Mouse (Mus musculus) c-Kit-positive CD71-negative TER-119-negative erythroid progenitor cells, embryonic 14.5 days (primary cell): ENCODE data around the gene Mcu.
A peak's percentile ranks its signal among the peaks of the same experiment; 100 is the strongest.

Experiments used
- DNase-seq: peaks from one replicate; pipeline ENCODE4 v3.0.0-alpha.2; 2013; ENCODE audit warnings: low read depth

The Mcu gene

GRCm38 (mm10) chr10:59569481-59569869 lies 47.0 kb downstream of the Mcu start:
- no peak for DNase-seq

DNA sequence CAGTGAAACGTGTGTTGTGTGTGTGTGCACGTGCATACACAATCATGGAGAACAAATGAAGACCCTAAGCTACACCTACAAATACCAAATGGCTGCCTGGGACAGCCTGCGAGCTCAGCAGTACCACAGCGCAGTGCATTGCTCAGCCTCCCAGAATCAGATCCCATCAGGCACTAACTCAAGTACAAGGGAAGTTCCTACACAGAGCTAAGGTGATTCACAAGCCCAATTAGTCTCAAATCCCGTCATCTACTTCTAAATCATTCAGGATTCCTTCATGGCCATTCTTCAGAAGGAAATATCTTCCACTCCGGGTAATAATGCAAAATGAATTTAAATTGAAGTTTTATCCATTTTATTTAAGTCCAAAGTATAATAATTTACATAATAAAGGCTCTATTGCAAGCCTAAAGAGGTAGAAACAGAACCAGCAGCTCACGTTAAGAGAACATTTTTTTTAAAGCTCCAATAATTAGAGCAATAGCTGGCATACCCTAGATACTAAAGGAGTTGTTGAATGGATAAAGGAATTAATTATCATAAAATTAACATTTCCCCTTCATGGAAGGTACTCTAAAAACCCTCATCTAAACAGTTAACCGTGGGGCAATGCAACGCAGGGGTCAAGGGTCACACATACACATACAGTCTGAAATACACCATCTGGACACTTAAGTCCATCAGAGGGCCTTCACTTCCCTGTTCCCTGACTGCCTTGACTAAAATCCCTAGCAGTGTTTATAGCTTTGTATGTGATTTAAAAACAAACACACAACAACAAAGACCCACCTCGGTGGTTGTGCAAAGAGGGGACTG lies 47.6 kb downstream of the Mcu start:
- no peak for DNase-seq

DNA sequence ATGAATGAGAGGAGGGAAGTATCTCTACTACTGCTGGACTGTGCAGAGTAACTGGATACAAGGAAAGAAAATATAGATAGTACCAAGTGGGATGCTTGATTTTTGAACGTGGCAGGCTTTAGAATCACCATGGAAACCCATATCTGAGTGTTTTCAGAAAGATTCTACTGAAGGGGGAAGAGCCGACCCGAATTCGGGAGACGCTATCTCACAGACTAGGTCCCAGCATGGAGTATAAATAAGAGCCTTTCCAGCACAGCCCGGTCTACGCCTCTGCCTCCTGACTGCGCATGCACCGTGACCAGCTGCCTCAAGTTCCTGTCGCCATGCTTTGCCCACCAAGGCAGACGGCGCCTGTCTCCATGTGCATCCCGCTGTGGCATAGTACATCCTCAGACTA lies 49.5 kb downstream of the Mcu start:
- DNase-seq, result no peak

GRCm38 (mm10) chr10:59565995-59566410 lies 50.5 kb downstream of the Mcu start:
- no peak for DNase-seq

- DNase-seq, result peak; percentile 39
These were observed 51.9 kb downstream of the Mcu start for GRCm38 (mm10) chr10:59564551-59564950.

GRCm38 (mm10) chr10:59562511-59562910 lies 54.0 kb downstream of the Mcu start:
- no peak for DNase-seq

DNA sequence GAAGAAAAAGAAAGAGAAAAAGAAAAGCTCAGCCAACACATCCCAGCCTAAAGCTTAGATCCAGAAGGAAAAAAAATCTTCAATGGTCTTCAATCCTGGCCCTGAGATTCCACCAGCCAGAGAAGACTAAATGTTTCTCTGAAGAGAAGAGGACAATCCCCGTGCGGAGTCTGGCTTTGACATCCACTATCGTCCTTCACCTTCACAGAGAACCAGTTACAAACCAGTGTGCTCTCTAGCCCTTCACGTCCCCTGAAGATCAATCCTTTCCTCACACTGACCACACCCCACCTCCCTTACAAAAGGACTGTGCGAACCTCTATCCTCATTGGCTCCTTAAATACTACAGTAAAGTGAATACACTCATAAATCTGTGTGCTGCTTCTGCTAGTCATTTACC lies 56.4 kb downstream of the Mcu start:
- no peak for DNase-seq

- no peak for DNase-seq
These were observed 57.9 kb downstream of the Mcu start for GRCm38 (mm10) chr10:59558602-59559001.

- DNase-seq, result no peak
These were observed 58.3 kb downstream of the Mcu start for GRCm38 (mm10) chr10:59558164-59558563.

DNA sequence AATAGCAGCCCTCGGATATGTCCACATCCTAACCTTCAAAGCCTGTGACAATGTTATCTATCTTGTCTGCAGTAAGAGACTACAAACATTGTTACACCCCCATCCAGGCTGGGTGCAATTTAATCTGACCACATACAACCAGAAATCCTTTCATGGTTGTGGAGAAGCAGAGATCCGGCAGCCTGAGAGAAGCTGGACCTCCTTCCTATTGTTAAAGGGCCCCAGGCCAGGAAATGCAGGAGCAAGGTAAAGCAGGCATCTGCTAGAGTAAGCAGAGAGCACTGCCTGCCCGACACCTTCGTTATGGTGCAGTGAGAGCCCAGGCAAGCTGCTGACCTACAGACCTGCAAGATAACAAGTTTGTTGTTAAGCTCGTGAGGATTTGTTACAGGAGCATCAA lies 60.0 kb downstream of the Mcu start:
- DNase-seq, result no peak

- no peak for DNase-seq
These were observed 62.2 kb downstream of the Mcu start for GRCm38 (mm10) chr10:59554243-59554642.

- no peak for DNase-seq
These were observed 64.0 kb downstream of the Mcu start for GRCm38 (mm10) chr10:59552456-59552855.

- DNase-seq, result no peak
These were observed 67.6 kb downstream of the Mcu start for GRCm38 (mm10) chr10:59548768-59549333.

- DNase-seq, result no peak
These were observed 68.3 kb downstream of the Mcu start for GRCm38 (mm10) chr10:59548211-59548610.

- no peak for DNase-seq
These were observed 69.1 kb downstream of the Mcu start for GRCm38 (mm10) chr10:59547426-59547825.

GRCm38 (mm10) chr10:59545169-59545568 lies 71.3 kb downstream of the Mcu start:
- no peak for DNase-seq

DNA sequence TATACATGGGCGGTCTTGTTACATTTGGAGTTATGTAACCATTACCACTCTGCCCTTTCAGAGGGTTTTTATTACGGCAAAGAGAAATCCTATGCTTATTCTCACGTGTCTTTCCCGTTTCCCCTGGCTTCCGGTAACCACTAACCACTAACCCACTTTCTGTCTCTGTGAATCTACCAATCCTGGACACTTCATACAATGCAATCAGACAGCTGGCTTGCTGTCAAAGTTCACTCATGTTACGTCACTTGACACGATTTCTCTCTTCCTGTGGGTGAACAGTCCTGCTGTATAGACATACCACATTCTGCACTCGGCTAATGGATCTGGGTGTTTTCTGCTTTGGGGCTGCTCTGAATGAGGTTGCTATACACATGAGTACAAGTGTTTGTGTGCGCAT lies 73.1 kb downstream of the Mcu start:
- DNase-seq, result no peak

DNA sequence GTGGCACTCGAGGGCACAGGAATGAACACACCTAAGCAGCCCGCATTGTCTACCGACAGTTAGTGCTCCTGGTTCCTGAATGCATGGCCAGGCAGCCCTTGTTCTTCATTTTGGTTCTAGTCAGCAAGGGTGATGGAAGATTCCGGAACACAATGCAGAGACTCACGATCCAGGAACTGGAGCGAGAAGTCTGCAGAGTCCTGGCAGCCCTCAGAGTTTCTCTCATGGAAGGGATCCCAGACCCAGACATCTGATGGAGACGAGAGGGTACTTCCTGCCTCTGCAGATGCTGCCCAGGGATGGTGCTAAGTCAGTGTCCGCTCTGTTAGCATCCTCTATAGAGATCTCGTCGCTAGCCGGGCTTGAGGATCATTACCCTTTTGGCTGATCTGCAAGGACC lies 75.0 kb downstream of the Mcu start:
- no peak for DNase-seq

- no peak for DNase-seq
These were observed 75.9 kb downstream of the Mcu start for GRCm38 (mm10) chr10:59540596-59540995.

DNA sequence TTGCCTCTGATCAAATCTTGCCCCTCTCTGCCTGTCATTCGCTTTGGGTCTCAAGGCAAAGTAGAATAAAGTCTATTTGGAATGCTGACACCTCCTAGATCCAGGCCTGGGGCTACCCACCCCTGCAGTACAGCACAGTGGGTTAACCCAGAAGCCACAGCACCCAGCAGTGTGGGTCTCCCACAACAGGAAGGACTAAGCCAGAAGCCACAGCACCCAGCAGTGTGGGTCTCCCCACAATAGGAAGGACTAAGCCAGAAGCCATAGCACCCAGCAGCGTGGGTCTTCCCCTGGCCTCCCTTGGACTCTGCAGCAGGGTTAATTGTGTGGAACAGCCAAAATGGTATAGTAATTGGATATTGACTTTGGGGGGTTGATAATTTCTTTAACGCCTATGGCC lies 76.4 kb downstream of the Mcu start:
- no peak for DNase-seq

DNA sequence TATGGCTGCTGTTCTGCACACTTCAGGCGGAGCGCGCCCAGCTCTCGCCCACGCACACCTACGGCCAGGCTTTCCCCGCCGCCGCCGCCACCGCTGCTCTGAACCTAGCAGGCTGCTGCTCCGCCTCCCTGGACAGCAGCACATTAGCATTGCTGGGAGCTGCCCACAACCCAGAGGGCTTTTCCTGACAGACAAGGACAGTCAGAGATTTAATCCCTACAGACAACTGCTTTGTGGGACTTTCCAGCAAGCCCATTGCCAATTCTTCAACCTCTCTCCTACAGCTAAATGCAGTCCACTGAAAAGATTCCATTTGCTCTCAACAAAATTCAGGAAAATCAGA lies 77.0 kb downstream of the Mcu start:
- peak; percentile 22 for DNase-seq

GRCm38 (mm10) chr10:59538767-59539532 lies 77.5 kb downstream of the Mcu start:
- no peak for DNase-seq

DNA sequence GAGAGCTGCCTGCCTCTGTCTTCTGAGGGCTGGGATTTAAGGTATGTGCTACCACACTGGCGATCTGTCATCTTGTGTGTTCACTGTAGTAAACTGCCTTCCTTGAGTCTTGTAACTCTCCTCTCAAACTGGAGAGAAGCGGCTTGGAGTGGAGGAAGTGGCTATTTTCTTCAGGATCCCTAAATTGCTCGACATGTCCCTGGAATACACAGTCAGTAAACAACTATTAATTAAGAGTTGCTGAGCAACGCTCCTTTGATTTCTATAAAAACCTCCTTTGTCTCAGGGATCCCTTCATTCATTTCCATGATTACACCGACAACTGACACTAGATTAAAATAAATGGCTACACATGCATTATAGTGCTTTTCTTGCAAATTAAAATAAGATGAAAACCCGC lies 78.4 kb downstream of the Mcu start:
- DNase-seq, result no peak
